Mouse (Mus musculus) liver, postnatal 0 days (tissue): ENCODE data around the gene Myrf.

ENCODE experiments used
- CTCF ChIP-seq: sonication (generic); IDR thresholded peaks from 2 replicates; pipeline ENCODE4 v1.5.1; 2016; ENCODE audit warnings: antibody characterized with exemption, low read depth
- EP300 ChIP-seq: IDR thresholded peaks from 2 replicates; pipeline ENCODE4 v1.6.1; 2016; ENCODE audit warnings: antibody characterized with exemption, low read depth, mild to moderate bottlenecking

DNA sequence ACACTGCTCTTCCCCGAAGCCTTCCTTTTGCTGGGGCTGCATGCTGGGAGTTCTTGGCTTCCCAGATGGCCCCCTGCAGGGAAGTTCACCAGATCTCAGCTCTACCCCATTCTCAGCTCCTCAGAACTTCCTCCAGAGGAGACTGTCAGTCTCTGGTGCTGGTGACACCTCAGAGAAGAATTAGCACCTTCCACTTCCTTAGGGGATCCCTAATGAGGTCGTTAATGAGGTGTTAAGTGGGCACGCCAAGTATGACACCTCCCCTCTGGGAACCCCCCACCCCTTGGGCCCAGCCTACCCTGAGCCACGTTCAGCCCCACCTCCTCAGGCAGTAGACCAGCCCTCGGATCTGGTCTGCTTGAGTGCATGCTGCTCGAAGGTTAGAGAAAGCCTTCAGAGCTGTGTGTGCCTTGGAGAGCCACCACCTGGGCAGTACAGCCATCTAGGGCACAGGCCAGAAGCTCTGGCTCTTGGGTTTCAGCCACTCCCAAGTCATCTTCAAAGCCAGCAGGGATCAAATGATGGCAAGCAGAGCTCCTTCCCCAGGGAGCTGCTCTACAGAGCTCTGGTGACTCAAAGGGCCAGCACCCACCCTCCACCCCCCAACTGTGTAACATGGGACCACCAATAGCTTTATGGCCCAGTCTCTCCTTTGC is 38.2 kb upstream of the Myrf start:
- TF ChIP-seq EP300 (no peak), CTCF (no peak)
